Mouse (Mus musculus): ENCODE measurements around the gene Cldn17.

Gene Cldn17

DNA sequence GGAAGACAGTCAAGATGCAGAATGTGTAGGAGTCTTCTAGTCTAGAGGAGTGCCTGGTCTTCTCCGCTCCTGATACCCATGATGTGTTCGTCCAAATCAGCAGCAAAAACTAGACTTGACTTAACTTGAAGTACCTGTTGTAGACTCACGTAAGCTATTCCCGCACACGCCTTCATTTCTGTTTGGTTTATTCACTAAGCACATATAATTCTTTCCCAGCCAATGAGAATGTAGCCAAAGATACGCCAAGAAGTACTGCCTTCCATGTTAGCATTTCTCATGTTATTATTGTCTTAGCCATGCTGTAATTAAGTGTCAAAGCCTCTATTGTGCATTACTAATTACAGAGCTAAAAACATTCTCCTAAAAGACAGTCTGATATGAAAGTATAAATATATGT lies at the start of gene Cldn17:
Gene Cldn17, minus strand, starts transcription at position 101 of the 400 bp plus-strand sequence.
- no peak for DNase-seq

DNA sequence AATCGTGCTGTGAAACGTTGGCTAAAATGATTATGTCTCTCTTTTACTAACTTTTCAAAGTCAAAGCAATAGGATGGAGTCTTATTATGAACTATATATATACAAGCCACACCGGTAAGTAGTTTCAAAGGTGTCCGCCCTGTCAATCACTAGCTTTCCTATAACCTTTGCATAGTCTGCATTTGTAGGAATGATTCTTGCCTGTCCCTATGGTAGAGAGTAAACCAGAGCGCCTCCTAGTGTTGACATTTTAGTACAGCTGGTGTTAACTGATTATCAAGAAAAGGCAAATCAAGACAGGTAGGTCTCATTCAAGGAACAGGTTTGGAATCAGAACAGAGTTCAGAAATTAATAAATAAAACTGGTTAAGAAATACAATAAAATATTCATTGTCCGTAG lies 35.7 kb upstream of the Cldn17 start:
- DNase-seq = no peak

DNA sequence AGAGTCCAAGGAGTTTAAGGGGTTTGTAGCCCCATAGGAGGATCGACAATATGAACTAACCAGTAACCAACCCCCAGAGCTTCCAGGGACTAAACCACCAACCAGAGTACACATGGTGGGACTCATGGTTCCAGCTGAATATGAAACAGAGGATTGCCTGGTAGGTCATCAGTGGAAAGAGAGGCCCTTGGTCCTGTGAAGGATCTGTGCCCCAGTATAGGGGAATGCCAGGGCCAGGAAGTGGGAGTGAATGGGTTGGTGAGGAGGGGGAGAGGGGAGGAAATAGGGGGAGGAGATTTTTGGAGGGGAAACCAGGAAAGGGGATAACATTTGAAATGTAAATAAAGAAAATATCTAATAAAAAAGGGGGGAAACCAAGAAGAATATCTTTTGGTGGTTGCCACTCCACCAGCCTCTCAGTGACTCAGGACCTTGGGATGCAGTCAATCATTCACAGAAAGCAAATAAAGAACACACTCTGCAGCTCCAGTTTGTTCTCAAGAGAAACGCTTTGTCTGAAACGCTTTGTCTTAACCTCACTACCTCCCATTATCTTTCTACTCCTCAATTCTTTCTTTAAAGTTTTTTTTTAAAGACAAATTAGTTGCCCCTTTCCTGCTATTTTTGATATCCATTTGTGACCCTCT lies 33.2 kb upstream of the Cldn17 start:
- DNase-seq = no peak

DNA sequence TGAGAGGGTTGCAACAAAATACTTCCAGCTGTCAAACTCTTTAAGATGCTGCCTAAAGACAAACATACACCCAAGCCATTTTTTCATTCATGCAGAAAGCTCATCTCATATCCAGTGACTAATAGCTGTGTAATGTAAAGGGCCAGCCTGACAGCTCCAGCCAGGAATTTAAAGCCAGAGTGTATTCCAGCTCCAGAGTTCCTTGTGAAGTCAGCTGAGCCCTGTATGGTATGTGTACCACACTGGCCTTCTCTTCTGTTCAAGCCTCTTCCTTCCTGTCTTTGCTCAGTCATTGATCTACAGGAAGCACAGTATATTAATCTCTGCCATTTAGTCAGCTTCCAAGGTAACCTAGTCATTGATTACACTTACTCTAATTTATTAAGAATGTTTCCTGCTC lies 4.6 kb upstream of the Cldn17 start:
- no peak for DNase-seq

DNA sequence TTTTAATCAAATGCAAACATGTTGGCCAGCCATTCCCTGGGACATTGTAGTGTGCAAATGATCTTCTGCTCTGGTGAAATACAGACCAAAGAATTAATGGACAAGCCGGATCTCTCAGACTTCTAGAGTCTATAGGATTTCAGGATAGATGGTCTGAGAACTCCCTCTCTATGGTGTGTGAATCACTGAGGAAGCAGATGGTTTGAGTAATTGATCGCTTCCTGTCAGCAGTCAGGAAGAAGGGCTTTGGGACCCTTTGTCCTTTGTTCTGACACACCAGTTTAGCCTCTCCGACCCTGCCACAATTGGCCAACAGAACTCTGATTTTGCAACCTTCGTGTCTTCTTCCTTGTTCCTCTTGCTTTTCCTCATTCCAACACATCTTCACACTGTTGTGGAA lies 1.4 kb upstream of the Cldn17 start:
- DNase-seq = no peak

DNA sequence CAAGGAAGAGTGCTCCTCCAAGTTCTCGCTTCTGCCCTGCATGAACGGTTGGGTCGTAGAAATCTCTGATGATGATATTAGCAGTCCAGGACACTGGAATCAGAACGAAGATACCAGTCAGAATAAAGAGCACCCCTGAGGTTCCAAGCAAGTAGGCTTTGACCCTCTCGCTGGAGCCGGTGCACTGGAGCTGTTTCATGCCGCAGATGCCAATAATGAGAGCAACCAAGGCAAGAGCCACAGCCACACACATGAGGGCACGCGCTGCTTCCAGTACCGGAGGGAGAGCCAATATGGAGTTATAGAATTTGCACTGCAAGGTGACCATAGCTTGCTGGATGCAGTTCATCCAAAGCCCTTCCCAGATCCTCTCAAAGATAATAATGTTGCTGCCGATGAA lies 440 bp downstream of the Cldn17 start:
- no peak for DNase-seq

DNA sequence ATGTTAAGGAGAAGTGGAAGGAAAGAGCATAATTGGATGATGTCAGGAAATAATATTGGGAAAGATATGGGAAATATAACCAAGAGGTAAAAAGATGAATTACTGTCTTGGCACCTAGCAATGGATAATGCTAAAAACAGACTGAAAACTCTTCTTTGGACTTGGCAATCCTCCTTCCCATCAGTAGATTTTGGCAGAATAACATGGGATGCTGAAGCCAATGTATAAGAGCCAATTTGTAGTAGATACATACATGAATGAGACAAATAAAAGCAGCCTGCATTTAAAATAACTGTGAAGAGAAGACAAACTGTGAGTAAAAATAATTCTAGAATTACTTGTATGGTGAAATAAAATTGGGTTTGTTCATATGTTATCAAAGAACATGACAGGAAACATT lies 18.7 kb downstream of the Cldn17 start:
- DNase-seq = no peak

DNA sequence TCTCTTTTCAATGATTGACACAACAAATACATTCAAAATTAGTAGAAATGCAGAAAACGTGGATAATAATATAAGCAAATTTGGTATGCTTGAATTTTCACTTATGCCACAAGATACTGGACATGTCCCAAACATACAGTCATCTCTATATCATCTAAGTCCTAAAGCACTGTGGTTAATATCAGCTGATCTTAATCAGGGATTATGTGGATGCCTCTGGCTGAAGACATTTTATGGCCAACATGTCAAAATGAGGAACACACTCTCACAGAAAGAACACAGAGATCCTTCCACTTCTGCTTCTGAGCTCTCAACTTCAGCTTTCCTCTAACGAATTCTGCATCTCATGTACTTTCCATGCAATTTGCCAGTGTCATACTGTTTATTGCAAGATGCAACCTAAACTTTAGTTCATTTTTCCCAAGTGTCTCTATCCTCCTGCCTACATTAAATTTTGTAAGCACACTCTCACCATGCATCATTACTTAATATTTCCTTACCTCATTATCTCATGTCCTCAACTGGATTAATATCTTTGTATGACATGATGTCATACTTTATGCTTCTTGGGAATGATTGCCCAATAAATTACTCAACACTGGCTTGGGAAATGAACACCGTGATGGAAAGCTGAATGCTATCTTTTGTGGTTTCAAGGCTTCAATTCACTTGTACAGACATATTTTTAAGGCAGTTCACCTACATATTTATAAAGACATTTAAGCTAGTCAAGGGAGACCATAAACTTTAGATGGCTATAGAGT lies 26.6 kb downstream of the Cldn17 start:
- DNase-seq = no peak

DNA sequence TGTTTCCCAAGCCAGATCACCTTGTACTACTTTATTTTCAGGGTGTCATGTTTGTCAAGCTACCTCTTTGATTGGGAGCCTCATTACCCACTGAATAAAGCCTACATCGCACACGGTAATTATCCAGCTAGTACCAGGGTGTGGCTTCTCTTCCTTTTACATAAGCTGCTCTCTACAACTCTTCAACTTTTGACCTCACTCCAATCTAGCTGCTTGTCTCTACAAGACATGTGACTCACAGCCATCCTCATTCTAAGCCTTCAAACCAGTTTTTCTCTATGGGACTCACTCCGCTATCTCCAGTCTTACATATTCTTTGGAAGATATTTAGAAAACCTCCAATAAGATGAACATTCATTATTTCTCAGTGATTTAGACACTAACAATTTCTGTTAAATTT lies 43.5 kb downstream of the Cldn17 start:
- DNase-seq = no peak

All from cerebellum, adult 11-12 months (tissue).